Mouse (Mus musculus) MEL (cell line): ENCODE results near the gene Iqcf3. TPM values are rescaled to one million over a fixed set of nuclear protein-coding genes. Genes with fewer than 3 reads are reported as not detected.

Source experiments
- DNase-seq: peaks from one replicate; pipeline ENCODE4 v3.0.0; 2011; ENCODE audit warnings: low read depth, low spot score
- H3K27ac ChIP-seq: 2 replicates; pipeline ENCODE4 v1.5.1; 2012; ENCODE audit warnings: low read depth, mild to moderate bottlenecking, control low read depth, low read length, moderate library complexity; ENCODE audit not compliant: control insufficient read depth
- H3K27me3 ChIP-seq, 2 experiments: fragments of 150-350 bp in 1 of 2; sonication (generic) in 1 of 2; 2 replicates each; pipeline ENCODE4 v1.6.1; 2012; ENCODE audit warnings: low read length in 2 of 2, mild to moderate bottlenecking in 2 of 2, improper control_type of control experiment in 1 of 2, moderate library complexity in 1 of 2; ENCODE audit not compliant: insufficient read depth in 2 of 2, control insufficient read depth in 1 of 2
- H3K36me3 ChIP-seq, 2 experiments: 2 replicates each; pipeline ENCODE4 v1.6.1; 2012 to 2014; ENCODE audit warnings: low read length in 2 of 2, improper control_type of control experiment in 1 of 2, inconsistent platforms in 1 of 2, mild to moderate bottlenecking in 1 of 2; ENCODE audit not compliant: insufficient read depth in 2 of 2, control insufficient read depth in 1 of 2
- H3K4me1 ChIP-seq, 2 experiments: fragments of 150-350 bp in 1 of 2; sonication (generic) in 1 of 2; 2 replicates each; pipeline ENCODE4 v1.6.1; 2012; ENCODE audit warnings: low read length in 2 of 2, improper control_type of control experiment in 1 of 2, mild to moderate bottlenecking in 1 of 2; ENCODE audit not compliant: insufficient read depth in 2 of 2, control insufficient read depth in 1 of 2
- H3K4me3 ChIP-seq, 2 experiments: fragments of 150-350 bp in 1 of 2; sonication (generic) in 1 of 2; 2 replicates each; pipeline ENCODE4 v1.5.1; 2012; ENCODE audit warnings: low read depth in 2 of 2, low read length in 2 of 2, mild to moderate bottlenecking in 2 of 2, moderate library complexity in 2 of 2, control low read depth in 1 of 2, improper control_type of control experiment in 1 of 2; ENCODE audit not compliant: control insufficient read depth in 1 of 2, insufficient read depth in 1 of 2
- H3K79me2 ChIP-seq: 2 replicates; pipeline ENCODE4 v1.6.1; 2012; ENCODE audit warnings: mild to moderate bottlenecking, low read length, moderate library complexity; ENCODE audit not compliant: control insufficient read depth, poor library complexity, insufficient read depth
- H3K9ac ChIP-seq: 2 replicates; pipeline ENCODE4 v1.6.1; 2012; ENCODE audit warnings: low read depth, mild to moderate bottlenecking, control low read depth, low read length, moderate library complexity; ENCODE audit not compliant: control insufficient read depth, poor library complexity, severe bottlenecking
- H3K9me3 ChIP-seq: fragments of 150-350 bp; sonication (generic); replicated peaks from 2 replicates; pipeline ENCODE4 v1.6.1; 2012; ENCODE audit warnings: mild to moderate bottlenecking, low read length, improper control_type of control experiment, moderate library complexity; ENCODE audit not compliant: insufficient read depth
- BHLHE40 ChIP-seq: IDR thresholded peaks from 2 replicates; pipeline ENCODE4 v1.6.1; 2012; ENCODE audit warnings: low read depth, mild to moderate bottlenecking, inconsistent platforms, low read length, improper control_type of control experiment, borderline replicate concordance
- CHD1 ChIP-seq: IDR thresholded peaks from 2 replicates; pipeline ENCODE4 v1.6.1; 2012; ENCODE audit warnings: low read depth, mild to moderate bottlenecking, inconsistent platforms, low read length, improper control_type of control experiment
- CHD2 ChIP-seq: IDR thresholded peaks from 2 replicates; pipeline ENCODE4 v1.6.1; 2011; ENCODE audit warnings: low read length, improper control_type of control experiment
- CTCF ChIP-seq, 3 experiments: IDR thresholded peaks in 2 of 3; conservative IDR thresholded peaks in 1 of 3; 2 replicates each; pipeline ENCODE4 v1.5.1; 2011 to 2012; ENCODE audit warnings: low read length in 3 of 3, low read depth in 2 of 3, mild to moderate bottlenecking in 2 of 3, improper control_type of control experiment in 1 of 3, inconsistent platforms in 1 of 3, mixed read lengths in 1 of 3, moderate library complexity in 1 of 3; ENCODE audit not compliant: control insufficient read depth in 1 of 3, insufficient read depth in 1 of 3, poor library complexity in 1 of 3, severe bottlenecking in 1 of 3
- E2F4 ChIP-seq: IDR thresholded peaks from 2 replicates; pipeline ENCODE4 v1.6.1; 2011; ENCODE audit warnings: low read depth, low read length, improper control_type of control experiment, borderline replicate concordance
- ELF1 ChIP-seq: IDR thresholded peaks from 2 replicates; pipeline ENCODE4 v1.6.1; 2014; ENCODE audit warnings: low read depth, mild to moderate bottlenecking, inconsistent platforms, low read length, improper control_type of control experiment, moderate library complexity
- GABPA ChIP-seq: IDR thresholded peaks from 2 replicates; pipeline ENCODE4 v1.6.1; 2012; ENCODE audit warnings: low read depth, mild to moderate bottlenecking, inconsistent platforms, low read length, improper control_type of control experiment, moderate library complexity
- JUND ChIP-seq: IDR thresholded peaks from 2 replicates; pipeline ENCODE4 v1.6.1; 2011; ENCODE audit warnings: low read depth, mild to moderate bottlenecking, improper control_type of control experiment, low read length
- MAFK ChIP-seq: IDR thresholded peaks from 2 replicates; pipeline ENCODE4 v1.6.1; 2011; ENCODE audit warnings: low read depth, mild to moderate bottlenecking, low read length, improper control_type of control experiment, borderline replicate concordance
- MAX ChIP-seq: IDR thresholded peaks from 2 replicates; pipeline ENCODE4 v1.6.1; 2011; ENCODE audit warnings: low read length, improper control_type of control experiment
- MAZ ChIP-seq: IDR thresholded peaks from 2 replicates; pipeline ENCODE4 v1.6.1; 2012; ENCODE audit warnings: low read depth, mild to moderate bottlenecking, inconsistent platforms, low read length, improper control_type of control experiment
- MEF2A ChIP-seq: IDR thresholded peaks from 2 replicates; pipeline ENCODE4 v1.6.1; 2014; ENCODE audit warnings: low read depth, mild to moderate bottlenecking, inconsistent platforms, low read length, improper control_type of control experiment; ENCODE audit not compliant: poor library complexity, insufficient replicate concordance, severe bottlenecking; ENCODE audit errors: extremely low read depth
- MXI1 ChIP-seq: IDR thresholded peaks from 2 replicates; pipeline ENCODE4 v1.6.1; 2011; ENCODE audit warnings: mild to moderate bottlenecking, low read depth, low read length, improper control_type of control experiment
- MYB ChIP-seq: IDR thresholded peaks from 2 replicates; pipeline ENCODE4 v1.6.1; 2011; ENCODE audit warnings: mild to moderate bottlenecking, low read depth, low read length, improper control_type of control experiment
- NELFE ChIP-seq: IDR thresholded peaks from 2 replicates; pipeline ENCODE4 v1.6.1; 2011; ENCODE audit warnings: low read depth, low read length, improper control_type of control experiment
- POLR2A ChIP-seq, 2 experiments: IDR thresholded peaks; 2 replicates each; pipeline ENCODE4 v1.6.1; 2011 to 2012; ENCODE audit warnings: low read length in 2 of 2, mild to moderate bottlenecking in 2 of 2, control low read depth in 1 of 2, improper control_type of control experiment in 1 of 2, low read depth in 1 of 2, moderate library complexity in 1 of 2; ENCODE audit not compliant: control insufficient read depth in 1 of 2, insufficient read depth in 1 of 2, poor library complexity in 1 of 2
- POLR2AphosphoS2 ChIP-seq: IDR thresholded peaks from 2 replicates; pipeline ENCODE4 v1.6.1; 2011; ENCODE audit warnings: low read length, improper control_type of control experiment
- RCOR1 ChIP-seq: IDR thresholded peaks from 2 replicates; pipeline ENCODE4 v1.6.1; 2012; ENCODE audit warnings: low read depth, mild to moderate bottlenecking, inconsistent platforms, low read length, improper control_type of control experiment
- TAL1 ChIP-seq: IDR thresholded peaks from 2 replicates; pipeline ENCODE4 v1.6.1; 2012; ENCODE audit warnings: mild to moderate bottlenecking, inconsistent platforms, low read length, moderate library complexity, mixed read lengths
- TBP ChIP-seq: IDR thresholded peaks from 2 replicates; pipeline ENCODE4 v1.8.0; 2011; ENCODE audit warnings: low read depth, low read length, improper control_type of control experiment
- UBTF ChIP-seq: IDR thresholded peaks from 2 replicates; pipeline ENCODE4 v1.6.1; 2012; ENCODE audit warnings: low read depth, mild to moderate bottlenecking, inconsistent platforms, low read length, improper control_type of control experiment, moderate library complexity, borderline replicate concordance; ENCODE audit not compliant: insufficient read depth
- USF1 ChIP-seq: IDR thresholded peaks from 2 replicates; pipeline ENCODE4 v1.6.1; 2014; ENCODE audit warnings: low read depth, mild to moderate bottlenecking, inconsistent platforms, low read length, improper control_type of control experiment, moderate library complexity
- ZC3H11A ChIP-seq: IDR thresholded peaks from 2 replicates; pipeline ENCODE4 v1.6.1; 2012; ENCODE audit warnings: low read depth, mild to moderate bottlenecking, inconsistent platforms, low read length, improper control_type of control experiment
- ZMIZ1 ChIP-seq: IDR thresholded peaks from 2 replicates; pipeline ENCODE4 v1.6.1; 2012; ENCODE audit warnings: low read depth, mild to moderate bottlenecking, inconsistent platforms, low read length, improper control_type of control experiment, moderate library complexity
- ZNF384 ChIP-seq: IDR thresholded peaks from 2 replicates; pipeline ENCODE4 v1.6.1; 2012; ENCODE audit warnings: low read depth, mild to moderate bottlenecking, inconsistent platforms, low read length, improper control_type of control experiment
- polyA plus RNA-seq, 2 experiments: library from polyadenylated mRNA; stranded (reverse) in 1 of 2; unstranded in 1 of 2; fragments of >175 nt in 1 of 2; fragments of >200 nt in 1 of 2; gene quantifications; 2 replicates each; pipeline versions ENCODE4 v1.2.1 to v1.2.4; 2012; ENCODE audit warnings: low replicate concordance in 2 of 2, low read depth in 1 of 2; ENCODE audit not compliant: insufficient read length in 2 of 2, insufficient read depth in 1 of 2, missing spikeins in 1 of 2
- total RNA-seq: library from RNA; depleted of rRNA; stranded (reverse); fragments of 300-350 nt; gene quantifications from 2 replicates; pipeline ENCODE4 v1.2.3, GENCODE M21; 2012

Gene Iqcf3
- total and polyA plus RNA-seq, 3 experiments, result not detected

DNA sequence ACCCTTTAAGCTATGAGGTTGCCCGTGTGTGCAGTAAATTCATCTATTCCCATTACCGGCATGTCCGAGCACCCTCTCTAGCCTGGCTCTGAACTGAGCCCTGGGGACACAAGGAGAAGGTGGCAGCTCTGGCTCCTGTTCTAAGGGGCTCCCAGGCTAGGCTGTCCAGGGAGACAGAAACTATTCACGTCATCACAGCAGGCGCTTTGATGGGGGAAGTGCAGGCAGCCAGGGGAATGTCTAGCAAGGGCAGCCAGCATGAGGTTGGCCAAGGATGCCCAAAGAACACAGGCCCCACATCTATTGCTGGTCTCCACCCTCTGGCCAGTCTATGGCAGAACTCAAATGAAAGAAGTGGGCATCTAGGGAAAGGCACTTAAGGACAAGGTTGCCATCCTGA is 103.5 kb downstream of the Iqcf3 start:
- Histone ChIP-seq H3K27me3 (no peaks in the 10 kb centered on the region), H3K79me2 (no peaks in the 10 kb centered on the region; the same call in 1 of the 2 replicates), H3K27ac (no peak overlapping the region), H3K9ac (no peak overlapping the region), H3K4me1 (peaks cover 0 to 2% of the 10 kb centered on the region in 2 experiments; a peak in 2 of 4 replicates), H3K9me3 (no peaks in the 10 kb centered on the region), H3K4me3 (no peak overlapping the region), H3K36me3 (peaks cover 0 to under 1% of the 10 kb centered on the region in 2 experiments; a peak in 2 of 4 replicates)
- no peak for DNase-seq
- TF ChIP-seq POLR2AphosphoS2 (no peak), TBP (no peak), CHD2 (no peak), MXI1 (no peak), GABPA (no peak), JUND (no peak), RCOR1 (no peak), ZC3H11A (no peak), TAL1 (no peak), MAX (no peak), MYB (no peak), MAZ (no peak), CTCF (IDR thresholded peaks at IDR 0.05 in 2 of 3, conservative IDR thresholded peaks at IDR 0.05 in 1 of 3; ENCODE audit: control insufficient read depth in 1 of 3, insufficient read depth in 1 of 3, low read depth in 2 of 3, low read length in 3 of 3, poor library complexity in 1 of 3, severe bottlenecking in 1 of 3) (no peak)

GRCm38 (mm10) chr9:106457163-106457559 is 104.3 kb downstream of the Iqcf3 start:
- Histone ChIP-seq H3K79me2 (no peaks in the 10 kb centered on the region; the same call in 1 of the 2 replicates), H3K27ac (no peak overlapping the region), H3K27me3 (no peaks in the 10 kb centered on the region), H3K4me3 (no peak overlapping the region), H3K9me3 (no peaks in the 10 kb centered on the region), H3K36me3 (peaks cover 0 to 2% of the 10 kb centered on the region in 2 experiments; a peak in 2 of 4 replicates), H3K9ac (no peak overlapping the region), H3K4me1 (peaks cover 0 to 3% of the 10 kb centered on the region in 2 experiments; a peak in 2 of 4 replicates)
- TF ChIP-seq MAFK (no peak), NELFE (no peak), UBTF (no peak), MAX (no peak), POLR2AphosphoS2 (no peak), E2F4 (no peak), ELF1 (no peak), CTCF (IDR thresholded peaks at IDR 0.05 in 2 of 3, conservative IDR thresholded peaks at IDR 0.05 in 1 of 3; ENCODE audit: control insufficient read depth in 1 of 3, insufficient read depth in 1 of 3, low read depth in 2 of 3, low read length in 3 of 3, poor library complexity in 1 of 3, severe bottlenecking in 1 of 3) (no peak), POLR2A (IDR thresholded peaks at IDR 0.05; ENCODE audit: control insufficient read depth in 1 of 2, insufficient read depth in 1 of 2, low read depth in 1 of 2, low read length in 2 of 2, poor library complexity in 1 of 2) (no peak), ZMIZ1 (no peak), TBP (no peak), USF1 (no peak), CHD1 (no peak), BHLHE40 (no peak), ZNF384 (no peak), MEF2A (no peak), MYB (no peak), JUND (no peak)
- DNase-seq, result no peak
